Mouse (Mus musculus): ENCODE measurements around the gene Gm3646. TPM values are rescaled to one million over a fixed set of nuclear protein-coding genes. Genes with fewer than 3 reads are reported as not detected.

Gm3646 gene
- polyA plus RNA-seq (2012; rRNA removed) = not detected in 2 replicates

DNA sequence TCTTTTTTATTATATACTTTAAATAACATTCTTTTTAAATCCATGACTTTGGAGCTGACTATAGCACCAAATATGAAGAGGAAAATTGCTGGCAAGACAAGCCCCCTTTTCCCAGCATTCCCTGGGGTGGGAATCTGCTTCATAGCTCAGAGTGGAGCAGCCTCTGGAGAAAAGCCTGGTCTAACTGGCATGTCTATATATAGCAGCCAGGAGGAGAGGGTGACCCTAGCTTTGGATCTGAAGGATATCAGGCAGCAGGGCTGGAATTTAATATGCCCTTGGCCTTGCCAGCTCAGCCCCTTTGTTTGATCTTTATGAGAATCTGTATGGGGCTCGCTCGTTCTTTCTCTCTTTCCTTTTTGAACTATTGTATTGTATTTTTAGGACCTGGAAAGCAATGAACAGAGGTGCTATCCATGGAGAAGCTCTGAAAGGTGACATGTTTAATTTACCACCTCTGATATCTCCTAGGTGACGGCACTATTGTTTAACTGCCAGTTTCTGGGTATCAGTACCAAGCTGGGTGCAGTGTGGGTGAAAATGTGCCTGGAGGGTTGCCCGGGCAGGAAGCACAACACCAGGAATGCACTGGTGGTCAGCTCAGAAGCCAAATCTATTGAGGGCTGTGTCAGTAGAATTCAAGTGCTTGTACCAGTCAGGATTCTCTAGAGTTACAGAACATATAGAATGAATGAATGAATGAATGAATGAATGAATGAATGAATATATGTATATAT lies at the start of gene Gm3646:
TSS of gene Gm3646 (minus strand) at position 90 of the 737 bp plus-strand sequence.
- no peak for TF ChIP-seq CTCF (IDR thresholded peaks at IDR 0.05; ENCODE audit: borderline replicate concordance, extremely low read depth, insufficient read depth, insufficient read length)
- TF ChIP-seq POLR2A (IDR thresholded peaks at IDR 0.05; ENCODE audit: borderline replicate concordance, extremely low read depth, insufficient read depth, insufficient read length, poor library complexity, severe bottlenecking) = no peak
- DNase-seq (ENCODE audit: low read depth) = peak; percentile 49

DNA sequence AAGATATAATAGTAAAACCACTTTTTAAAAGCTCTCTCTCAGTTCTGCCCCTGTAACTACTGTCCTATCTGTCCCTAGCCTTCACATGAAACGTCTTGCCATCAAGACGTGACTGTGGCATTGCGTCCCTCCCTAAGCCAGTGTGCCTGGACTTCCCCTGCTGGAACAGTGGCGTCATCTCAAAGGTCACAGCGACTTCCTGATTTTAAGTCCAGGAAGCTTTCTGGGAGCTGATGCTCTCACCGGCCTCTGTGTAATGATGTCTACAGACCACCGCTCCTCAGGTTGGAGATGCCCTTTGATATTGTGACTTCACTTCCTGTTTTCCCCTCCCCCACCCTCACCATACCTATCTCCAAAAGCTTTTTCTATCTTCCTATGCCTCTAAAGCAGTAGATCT lies 41.9 kb upstream of the Gm3646 start:
- TF ChIP-seq POLR2A (IDR thresholded peaks at IDR 0.05; ENCODE audit: borderline replicate concordance, extremely low read depth, insufficient read depth, insufficient read length, poor library complexity, severe bottlenecking) = no peak
- no peak for TF ChIP-seq CTCF (IDR thresholded peaks at IDR 0.05; ENCODE audit: borderline replicate concordance, extremely low read depth, insufficient read depth, insufficient read length)
- DNase-seq (ENCODE audit: low read depth) = no peak

DNA sequence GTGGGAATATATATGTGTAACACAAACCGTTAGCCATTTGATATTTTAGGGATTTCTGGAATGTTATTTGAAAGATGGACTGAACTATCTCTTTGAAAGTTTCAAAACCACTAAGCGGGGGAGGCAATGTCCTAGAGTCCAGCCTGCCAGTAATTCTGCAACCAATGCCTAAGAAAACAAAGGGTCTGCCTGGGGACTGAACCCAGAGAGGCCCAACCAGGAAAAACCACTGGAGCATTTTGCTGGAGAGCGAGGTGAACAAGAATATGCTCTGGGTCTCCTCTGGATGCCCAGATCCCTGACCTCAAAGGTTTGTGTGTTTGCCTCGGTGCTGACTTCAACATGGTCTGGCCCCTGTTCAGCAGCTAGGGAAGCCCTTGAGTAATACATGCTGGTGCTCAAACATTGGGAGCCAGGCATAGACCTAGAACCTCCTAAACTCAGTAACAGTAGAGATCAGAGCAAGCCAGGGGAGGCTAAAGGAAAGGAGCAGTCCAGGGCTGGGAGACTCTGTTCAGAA lies 41.0 kb upstream of the Gm3646 start:
- DNase-seq (ENCODE audit: low read depth) = no peak
- TF ChIP-seq POLR2A (IDR thresholded peaks at IDR 0.05; ENCODE audit: borderline replicate concordance, extremely low read depth, insufficient read depth, insufficient read length, poor library complexity, severe bottlenecking) = no peak
- TF ChIP-seq CTCF (IDR thresholded peaks at IDR 0.05; ENCODE audit: borderline replicate concordance, extremely low read depth, insufficient read depth, insufficient read length) = no peak

DNA sequence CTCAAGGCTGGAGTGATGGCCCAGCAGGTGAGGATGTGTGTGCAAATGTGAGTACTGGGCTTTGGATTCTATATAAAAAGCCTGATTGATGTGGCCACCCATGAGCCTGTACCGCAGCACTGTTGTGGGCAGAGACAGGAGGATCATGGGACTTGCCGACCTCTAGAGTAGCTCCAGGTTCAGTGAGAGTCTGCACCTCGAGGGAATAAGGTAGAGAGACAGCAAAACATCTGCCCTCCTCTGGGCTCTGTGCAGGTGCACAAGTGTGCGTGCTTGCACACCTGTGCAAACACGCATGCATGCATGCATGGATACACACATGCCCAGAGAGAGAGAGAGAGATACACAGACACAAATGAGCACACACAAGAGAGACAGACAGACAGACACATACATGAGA lies 38.2 kb upstream of the Gm3646 start:
- DNase-seq (ENCODE audit: low read depth) = no peak
- TF ChIP-seq CTCF (IDR thresholded peaks at IDR 0.05; ENCODE audit: borderline replicate concordance, extremely low read depth, insufficient read depth, insufficient read length) (no peak), POLR2A (IDR thresholded peaks at IDR 0.05; ENCODE audit: borderline replicate concordance, extremely low read depth, insufficient read depth, insufficient read length, poor library complexity, severe bottlenecking) (no peak)

DNA sequence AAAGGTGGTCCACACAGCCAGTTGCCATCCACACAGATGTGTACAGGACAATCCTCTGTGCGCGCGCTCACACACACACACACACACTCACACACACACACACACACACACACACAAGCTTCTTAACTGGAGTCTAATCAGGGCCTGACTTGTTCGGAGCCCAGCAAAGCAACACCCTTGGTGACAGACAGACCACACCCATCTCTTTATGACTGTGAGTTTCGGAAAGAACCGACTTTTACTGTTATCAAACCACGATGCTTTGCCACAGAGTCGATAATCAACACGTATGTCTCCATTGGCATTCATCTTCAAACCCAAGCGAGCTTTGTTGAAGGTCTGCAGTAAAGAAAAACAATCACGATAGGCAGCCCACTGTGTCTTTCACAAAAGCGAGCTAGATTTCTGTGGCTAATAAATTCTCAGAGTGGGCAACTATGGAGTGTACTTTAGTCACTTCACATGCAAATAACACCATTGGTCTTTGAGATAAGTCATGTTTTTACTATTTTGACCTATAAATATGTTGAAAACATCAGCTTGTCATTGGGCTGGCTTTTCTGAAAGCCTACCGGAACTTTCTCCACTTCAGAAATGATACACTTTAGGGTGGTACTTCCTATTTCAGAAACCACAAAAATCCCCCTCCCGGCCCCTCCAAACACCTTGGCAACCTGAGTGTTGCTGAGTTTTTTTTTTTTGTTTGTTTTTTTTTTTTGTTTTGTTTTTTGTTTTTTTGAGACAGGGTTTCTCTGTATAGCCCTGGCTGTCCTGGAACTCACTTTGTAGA lies 37.3 kb upstream of the Gm3646 start:
- TF ChIP-seq CTCF (IDR thresholded peaks at IDR 0.05; ENCODE audit: borderline replicate concordance, extremely low read depth, insufficient read depth, insufficient read length) (no peak), POLR2A (IDR thresholded peaks at IDR 0.05; ENCODE audit: borderline replicate concordance, extremely low read depth, insufficient read depth, insufficient read length, poor library complexity, severe bottlenecking) (no peak)
- no peak for DNase-seq (ENCODE audit: low read depth)

DNA sequence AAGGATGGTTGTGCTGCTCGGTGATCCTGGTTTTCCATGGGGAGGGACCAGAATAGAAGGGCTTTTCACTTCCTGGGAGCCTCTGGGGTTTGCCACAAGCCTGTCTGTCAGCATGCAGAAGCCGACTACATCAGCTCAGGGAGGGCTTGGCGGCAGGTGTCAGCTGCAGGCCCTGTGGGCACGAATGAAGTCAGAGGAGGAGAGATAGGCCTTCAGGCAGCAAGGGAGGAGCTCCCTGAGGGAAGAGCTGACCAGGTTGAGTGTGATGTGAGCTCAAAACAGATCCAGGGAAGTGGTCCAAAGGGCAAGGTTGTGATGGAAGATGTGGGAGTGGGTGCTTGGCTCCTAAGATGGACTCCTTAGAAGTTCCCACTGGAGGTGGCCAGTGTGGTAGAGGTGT lies 35.7 kb upstream of the Gm3646 start:
- peak; percentile 25 for DNase-seq (ENCODE audit: low read depth)
- TF ChIP-seq CTCF (IDR thresholded peaks at IDR 0.05; ENCODE audit: borderline replicate concordance, extremely low read depth, insufficient read depth, insufficient read length) (no peak), POLR2A (IDR thresholded peaks at IDR 0.05; ENCODE audit: borderline replicate concordance, extremely low read depth, insufficient read depth, insufficient read length, poor library complexity, severe bottlenecking) (no peak)

DNA sequence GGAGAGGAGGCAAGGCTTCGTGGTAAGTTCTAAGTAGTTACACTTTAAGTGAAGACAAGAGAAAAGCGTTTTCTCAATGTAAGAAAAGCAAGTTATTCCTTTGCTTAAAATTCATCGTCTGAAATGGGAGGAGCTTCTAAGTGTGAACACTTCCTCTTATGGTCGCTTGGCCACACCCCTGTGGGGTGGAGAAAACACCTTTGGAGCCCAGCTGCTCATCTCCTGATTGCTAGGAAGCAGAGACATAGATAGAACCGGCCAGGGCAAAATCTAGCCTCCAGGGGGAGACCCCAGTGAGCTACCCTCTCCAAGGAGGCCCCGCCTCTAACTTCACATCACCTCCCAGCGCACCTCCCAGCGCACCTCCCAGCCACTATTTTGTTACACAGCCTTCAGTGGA lies 34.7 kb upstream of the Gm3646 start:
- TF ChIP-seq POLR2A (IDR thresholded peaks at IDR 0.05; ENCODE audit: borderline replicate concordance, extremely low read depth, insufficient read depth, insufficient read length, poor library complexity, severe bottlenecking) (no peak), CTCF (IDR thresholded peaks at IDR 0.05; ENCODE audit: borderline replicate concordance, extremely low read depth, insufficient read depth, insufficient read length) (no peak)
- no peak for DNase-seq (ENCODE audit: low read depth)

DNA sequence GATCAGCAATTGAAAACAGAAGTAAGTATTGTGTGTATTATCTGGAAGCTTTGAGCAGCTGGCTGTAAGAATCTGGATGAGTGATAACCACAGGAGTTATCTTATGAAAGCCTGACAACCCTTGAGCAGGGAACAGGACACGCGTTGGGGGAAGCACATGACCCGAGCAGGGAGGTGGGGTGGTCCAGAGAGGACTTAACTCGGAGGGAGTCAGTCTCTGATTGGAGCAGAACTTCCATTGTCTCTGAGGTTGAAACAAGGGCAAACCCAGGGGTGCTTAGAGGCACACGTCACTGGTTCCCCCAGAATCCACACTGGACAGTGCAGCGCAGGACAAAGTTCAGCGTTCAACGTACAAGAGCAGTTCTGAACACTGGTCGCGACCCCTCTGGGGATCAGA lies 34.1 kb upstream of the Gm3646 start:
- TF ChIP-seq CTCF (IDR thresholded peaks at IDR 0.05; ENCODE audit: borderline replicate concordance, extremely low read depth, insufficient read depth, insufficient read length) (no peak), POLR2A (IDR thresholded peaks at IDR 0.05; ENCODE audit: borderline replicate concordance, extremely low read depth, insufficient read depth, insufficient read length, poor library complexity, severe bottlenecking) (no peak)
- DNase-seq (ENCODE audit: low read depth) = peak; percentile 75

DNA sequence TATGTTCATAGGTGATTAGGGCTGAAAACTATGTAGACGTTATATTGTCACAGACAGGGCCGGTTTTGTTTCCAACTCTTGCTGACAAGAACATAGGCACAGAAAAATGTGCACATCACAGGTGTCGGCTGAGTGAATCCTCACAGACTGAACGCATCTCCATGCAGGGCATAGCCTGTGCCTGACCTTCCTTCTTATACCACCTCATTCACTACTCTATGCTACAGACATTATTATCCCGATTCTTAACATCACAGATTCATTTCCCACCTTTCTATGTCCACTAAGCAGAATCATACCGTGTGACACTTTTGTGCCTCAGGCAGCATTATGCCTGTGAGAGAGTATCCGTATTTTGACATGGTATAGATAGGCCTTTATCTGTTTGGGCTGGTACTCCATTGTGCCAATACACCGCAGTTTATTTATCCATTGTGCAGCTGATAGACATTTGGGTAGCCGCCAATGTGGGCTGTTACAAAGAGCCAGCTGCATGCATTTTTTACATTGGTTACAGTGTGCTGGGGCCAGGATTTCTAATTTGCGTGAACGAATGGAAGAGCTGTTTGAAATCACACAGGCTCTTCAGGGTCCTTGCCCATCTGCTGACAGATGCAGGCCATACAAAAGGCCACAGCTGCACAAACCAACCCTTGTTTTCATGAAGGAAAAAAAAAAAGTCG lies 33.5 kb upstream of the Gm3646 start:
- no peak for TF ChIP-seq CTCF (IDR thresholded peaks at IDR 0.05; ENCODE audit: borderline replicate concordance, extremely low read depth, insufficient read depth, insufficient read length)
- TF ChIP-seq POLR2A (IDR thresholded peaks at IDR 0.05; ENCODE audit: borderline replicate concordance, extremely low read depth, insufficient read depth, insufficient read length, poor library complexity, severe bottlenecking) = no peak
- peak; percentile 96 for DNase-seq (ENCODE audit: low read depth)

DNA sequence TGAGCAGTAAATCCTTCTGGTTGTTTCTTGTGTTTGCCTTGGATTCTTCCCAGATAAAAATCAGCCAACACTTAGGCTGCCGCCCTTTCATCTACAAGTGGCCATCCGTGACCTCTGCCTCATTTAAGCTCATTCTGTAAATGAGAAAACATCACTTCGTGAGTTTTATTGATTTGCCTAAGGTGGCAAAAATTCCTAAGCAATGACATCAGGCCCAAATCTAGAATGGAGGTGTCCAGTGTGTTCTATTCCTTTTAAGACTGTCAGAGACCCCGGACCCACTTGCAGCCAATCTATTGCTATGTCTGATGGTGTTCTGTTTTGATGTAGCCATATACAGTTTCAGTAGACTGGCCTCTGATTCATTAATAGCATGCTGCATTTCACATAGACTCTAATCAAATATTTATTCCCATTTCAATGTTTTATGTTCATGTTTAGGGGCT lies 26.5 kb upstream of the Gm3646 start:
- no peak for TF ChIP-seq CTCF (IDR thresholded peaks at IDR 0.05; ENCODE audit: borderline replicate concordance, extremely low read depth, insufficient read depth, insufficient read length)
- TF ChIP-seq POLR2A (IDR thresholded peaks at IDR 0.05; ENCODE audit: borderline replicate concordance, extremely low read depth, insufficient read depth, insufficient read length, poor library complexity, severe bottlenecking) = no peak
- no peak for DNase-seq (ENCODE audit: low read depth)

Measured in brain, embryonic 14.5 days (tissue).